Mouse (Mus musculus): ENCODE measurements at regions not wholly inside any gene's neighbourhood (a gene's known extent, or its start where the extent isn't known, plus 50 kb on each side); places are given as distances from the start of the nearest gene placed in this dataset.

DNA sequence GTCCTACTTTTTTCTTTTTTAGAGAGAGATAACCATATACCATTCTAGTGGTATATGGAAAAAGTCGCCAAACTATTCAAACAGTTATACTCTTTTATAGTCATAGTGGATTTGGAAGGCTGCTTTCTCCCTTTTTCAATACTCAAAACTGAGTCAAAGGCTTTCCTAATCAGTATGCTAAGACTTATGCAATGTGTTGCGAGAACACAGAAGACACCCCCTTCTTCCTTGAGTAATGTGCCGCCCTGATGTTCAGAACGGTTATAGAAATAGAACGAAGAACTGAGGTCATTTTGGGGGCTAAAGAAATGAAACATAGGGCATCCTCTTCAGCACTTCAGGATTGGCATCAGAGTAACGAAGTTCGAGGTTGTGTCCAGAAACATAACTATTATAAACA is 192.7 kb downstream of the Gm11146 start:
- no peaks in the 10 kb centered on the region for H3K4me1 ChIP-seq (ENCODE audit: insufficient read depth, low read depth, low read length)
- TF ChIP-seq GATA2 (IDR thresholded peaks at IDR 0.05; ENCODE audit: borderline replicate concordance, low read depth, low read length) (no peak), GATA1 (IDR thresholded peaks at IDR 0.05; ENCODE audit: borderline replicate concordance, low read length) (no peak)
- no peak for DNase-seq (ENCODE audit: low spot score)
- no peaks in the 10 kb centered on the region for H3K27me3 ChIP-seq (ENCODE audit: insufficient read depth, low read length)
- no peak overlapping the region for H3K4me3 ChIP-seq (ENCODE audit: low read depth, low read length)
- no peaks in the 10 kb centered on the region for H3K36me3 ChIP-seq (replicated peaks)
- no peak for ATAC-seq (ENCODE audit: extremely low read depth, insufficient number of reproducible peaks, low FRiP score, poor library complexity, severe bottlenecking)
- peaks cover 8% of the 10 kb centered on the region; the same call in 1 of the 2 replicates for H3K9me3 ChIP-seq (replicated peaks)

DNA sequence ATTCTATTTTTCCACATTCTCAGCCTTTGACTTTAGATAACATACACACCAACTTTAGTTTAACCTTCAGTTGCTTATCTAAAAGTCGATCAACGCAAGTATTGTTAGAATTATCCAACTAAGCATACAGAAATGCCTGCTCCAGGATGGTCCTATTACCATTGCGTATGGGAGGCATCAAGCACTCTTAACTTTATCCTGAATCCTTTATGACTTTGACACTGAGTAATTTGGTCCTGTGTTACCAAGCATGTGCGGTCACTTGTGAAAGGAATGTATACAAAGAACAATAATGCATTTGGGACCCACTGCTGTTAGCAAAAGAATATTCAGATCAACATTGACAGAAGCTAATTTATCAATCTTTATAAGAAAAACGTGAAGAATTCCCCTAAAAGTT is 194.9 kb downstream of the Gm11146 start:
- no peaks in the 10 kb centered on the region for H3K27me3 ChIP-seq (ENCODE audit: insufficient read depth, low read length)
- no peaks in the 10 kb centered on the region for H3K4me1 ChIP-seq (ENCODE audit: insufficient read depth, low read depth, low read length)
- TF ChIP-seq TAL1 (conservative IDR thresholded peaks at IDR 0.05; ENCODE audit: low read depth, low read length): no peak
- no peak for TF ChIP-seq CTCF (IDR thresholded peaks at IDR 0.05; ENCODE audit: low read depth, low read length)
- TF ChIP-seq POLR2AphosphoS5 (IDR thresholded peaks at IDR 0.05; ENCODE audit: insufficient replicate concordance, low read depth, low read length): no peak
- no peak for TF ChIP-seq GATA1 (IDR thresholded peaks at IDR 0.05; ENCODE audit: borderline replicate concordance, low read length)
- TF ChIP-seq GATA2 (IDR thresholded peaks at IDR 0.05; ENCODE audit: borderline replicate concordance, low read depth, low read length): no peak
- no peak for DNase-seq (ENCODE audit: low spot score)
- peaks cover 6% of the 10 kb centered on the region; the same call in 1 of the 2 replicates for H3K9me3 ChIP-seq (replicated peaks)
- no peak for ATAC-seq (ENCODE audit: extremely low read depth, insufficient number of reproducible peaks, low FRiP score, poor library complexity, severe bottlenecking)
- no peaks in the 10 kb centered on the region for H3K36me3 ChIP-seq (replicated peaks)
- no peak overlapping the region for H3K4me3 ChIP-seq (ENCODE audit: low read depth, low read length)

DNA sequence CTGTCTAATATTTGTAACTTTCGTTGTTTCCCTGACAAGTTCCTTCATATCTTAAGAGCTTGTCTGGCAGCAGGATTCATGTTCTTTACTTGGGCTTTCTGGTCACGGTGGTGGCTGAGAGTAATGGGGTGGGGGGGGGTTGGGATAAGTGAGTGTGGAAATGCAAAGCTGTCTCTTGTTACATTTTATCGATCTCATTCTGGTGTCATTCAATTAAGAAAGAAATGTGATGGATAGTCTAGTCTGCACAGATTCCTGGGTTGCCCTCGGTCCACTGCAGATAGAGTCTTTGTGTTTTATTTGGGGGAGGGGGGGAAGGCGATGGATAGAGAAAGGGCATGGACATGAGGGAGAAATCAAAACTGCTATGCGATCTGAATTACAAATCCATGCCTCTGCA is 196.0 kb downstream of the Gm11146 start:
- no peak for ATAC-seq (ENCODE audit: extremely low read depth, insufficient number of reproducible peaks, low FRiP score, poor library complexity, severe bottlenecking)
- no peak for TF ChIP-seq POLR2AphosphoS5 (IDR thresholded peaks at IDR 0.05; ENCODE audit: insufficient replicate concordance, low read depth, low read length)
- no peak for TF ChIP-seq GATA2 (IDR thresholded peaks at IDR 0.05; ENCODE audit: borderline replicate concordance, low read depth, low read length)
- TF ChIP-seq TAL1 (conservative IDR thresholded peaks at IDR 0.05; ENCODE audit: low read depth, low read length): no peak
- no peak for TF ChIP-seq GATA1 (IDR thresholded peaks at IDR 0.05; ENCODE audit: borderline replicate concordance, low read length)
- TF ChIP-seq CTCF (IDR thresholded peaks at IDR 0.05; ENCODE audit: low read depth, low read length): no peak
- Histone ChIP-seq H3K27me3 (ENCODE audit: insufficient read depth, low read length) (no peaks in the 10 kb centered on the region), H3K36me3 (replicated peaks) (no peaks in the 10 kb centered on the region), H3K4me1 (ENCODE audit: insufficient read depth, low read depth, low read length) (no peaks in the 10 kb centered on the region), H3K4me3 (ENCODE audit: low read depth, low read length) (no peak overlapping the region), H3K9me3 (replicated peaks) (peaks cover 6% of the 10 kb centered on the region; the same call in 1 of the 2 replicates)
- no peak for DNase-seq (ENCODE audit: low spot score)

DNA sequence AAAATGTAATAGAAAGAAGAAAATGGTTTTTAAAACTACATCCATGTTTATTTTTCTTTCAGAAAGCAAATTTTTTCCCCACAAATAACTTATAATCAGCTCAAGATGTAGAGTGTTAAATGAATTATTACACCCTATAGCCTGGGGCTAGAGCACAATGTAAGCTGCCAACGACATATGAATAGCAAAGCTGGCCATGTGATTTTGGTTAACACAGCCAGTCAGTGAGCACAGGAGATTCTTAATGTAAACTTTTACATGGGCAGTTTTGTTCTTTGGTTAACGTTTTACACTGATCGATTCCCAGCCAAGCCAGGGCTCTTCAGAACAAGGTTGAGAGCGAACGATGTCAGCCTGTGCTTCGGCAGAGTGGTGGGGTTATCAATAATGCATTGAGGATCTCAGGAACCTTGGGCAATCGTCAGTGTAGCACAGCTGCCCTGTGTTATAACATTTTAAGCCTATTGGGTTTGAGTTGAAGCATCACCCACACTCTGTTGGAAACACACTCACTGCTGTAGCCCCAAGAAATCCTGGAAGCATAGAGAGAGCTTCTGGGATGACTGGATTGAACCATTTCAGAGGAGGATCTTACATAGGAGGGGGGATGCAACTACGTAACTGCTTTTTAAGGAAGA is 196.6 kb downstream of the Gm11146 start:
- Histone ChIP-seq H3K4me1 (ENCODE audit: insufficient read depth, low read depth, low read length) (no peaks in the 10 kb centered on the region), H3K9me3 (replicated peaks) (peaks cover 8% of the 10 kb centered on the region; the same call in 1 of the 2 replicates)
- no peak for TF ChIP-seq CTCF (IDR thresholded peaks at IDR 0.05; ENCODE audit: low read depth, low read length)
- no peak for TF ChIP-seq TAL1 (conservative IDR thresholded peaks at IDR 0.05; ENCODE audit: low read depth, low read length)
- no peak for TF ChIP-seq GATA2 (IDR thresholded peaks at IDR 0.05; ENCODE audit: borderline replicate concordance, low read depth, low read length)
- TF ChIP-seq GATA1 (IDR thresholded peaks at IDR 0.05; ENCODE audit: borderline replicate concordance, low read length): no peak
- TF ChIP-seq POLR2AphosphoS5 (IDR thresholded peaks at IDR 0.05; ENCODE audit: insufficient replicate concordance, low read depth, low read length): no peak

DNA sequence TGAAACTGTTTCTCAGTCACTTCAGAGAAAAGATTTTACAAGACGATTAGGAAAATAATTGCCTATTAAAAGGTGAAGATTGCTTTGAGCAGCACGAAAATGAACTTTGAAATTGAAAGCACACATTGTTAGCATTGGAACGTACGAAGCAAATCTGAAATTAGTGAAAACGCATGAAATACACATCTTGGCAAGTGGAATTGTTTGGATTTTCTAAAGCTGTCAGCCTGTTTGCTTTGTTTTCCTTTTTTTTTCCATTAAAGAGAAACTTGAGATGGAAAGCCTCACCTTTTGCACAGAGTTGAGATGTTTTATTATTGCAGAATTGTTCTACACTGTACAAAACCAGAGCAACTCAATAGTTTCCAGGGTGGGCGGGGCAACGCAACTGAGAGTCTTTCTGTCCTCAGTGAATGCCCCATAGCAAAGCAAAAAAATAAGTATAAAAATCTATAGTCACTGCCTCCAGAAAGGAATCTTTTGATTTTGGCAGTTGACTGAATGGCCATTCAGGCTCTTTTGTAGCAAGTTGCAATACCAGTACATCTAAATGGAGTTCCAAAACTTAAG is 199.1 kb downstream of the Gm11146 start:
- Histone ChIP-seq H3K9me3 (replicated peaks) (peaks cover 6% of the 10 kb centered on the region; the same call in 1 of the 2 replicates), H3K36me3 (replicated peaks) (no peaks in the 10 kb centered on the region), H3K4me3 (ENCODE audit: low read depth, low read length) (no peak overlapping the region), H3K27me3 (ENCODE audit: insufficient read depth, low read length) (no peaks in the 10 kb centered on the region), H3K4me1 (ENCODE audit: insufficient read depth, low read depth, low read length) (no peaks in the 10 kb centered on the region)
- ATAC-seq (ENCODE audit: extremely low read depth, insufficient number of reproducible peaks, low FRiP score, poor library complexity, severe bottlenecking) (no peak), DNase-seq (ENCODE audit: low spot score) (no peak)
- TF ChIP-seq GATA1 (IDR thresholded peaks at IDR 0.05; ENCODE audit: borderline replicate concordance, low read length) (no peak), GATA2 (IDR thresholded peaks at IDR 0.05; ENCODE audit: borderline replicate concordance, low read depth, low read length) (no peak), CTCF (IDR thresholded peaks at IDR 0.05; ENCODE audit: low read depth, low read length) (no peak), POLR2AphosphoS5 (IDR thresholded peaks at IDR 0.05; ENCODE audit: insufficient replicate concordance, low read depth, low read length) (no peak), TAL1 (conservative IDR thresholded peaks at IDR 0.05; ENCODE audit: low read depth, low read length) (no peak)

More for the DNA sequence above, 196.6 kb downstream of the Gm11146 start:
- DNase-seq (ENCODE audit: low spot score) (no peak), ATAC-seq (ENCODE audit: extremely low read depth, insufficient number of reproducible peaks, low FRiP score, poor library complexity, severe bottlenecking) (no peak)
- H3K4me3 ChIP-seq (ENCODE audit: low read depth, low read length): no peak overlapping the region
- no peaks in the 10 kb centered on the region for H3K27me3 ChIP-seq (ENCODE audit: insufficient read depth, low read length)
- no peaks in the 10 kb centered on the region for H3K36me3 ChIP-seq (replicated peaks)

DNA sequence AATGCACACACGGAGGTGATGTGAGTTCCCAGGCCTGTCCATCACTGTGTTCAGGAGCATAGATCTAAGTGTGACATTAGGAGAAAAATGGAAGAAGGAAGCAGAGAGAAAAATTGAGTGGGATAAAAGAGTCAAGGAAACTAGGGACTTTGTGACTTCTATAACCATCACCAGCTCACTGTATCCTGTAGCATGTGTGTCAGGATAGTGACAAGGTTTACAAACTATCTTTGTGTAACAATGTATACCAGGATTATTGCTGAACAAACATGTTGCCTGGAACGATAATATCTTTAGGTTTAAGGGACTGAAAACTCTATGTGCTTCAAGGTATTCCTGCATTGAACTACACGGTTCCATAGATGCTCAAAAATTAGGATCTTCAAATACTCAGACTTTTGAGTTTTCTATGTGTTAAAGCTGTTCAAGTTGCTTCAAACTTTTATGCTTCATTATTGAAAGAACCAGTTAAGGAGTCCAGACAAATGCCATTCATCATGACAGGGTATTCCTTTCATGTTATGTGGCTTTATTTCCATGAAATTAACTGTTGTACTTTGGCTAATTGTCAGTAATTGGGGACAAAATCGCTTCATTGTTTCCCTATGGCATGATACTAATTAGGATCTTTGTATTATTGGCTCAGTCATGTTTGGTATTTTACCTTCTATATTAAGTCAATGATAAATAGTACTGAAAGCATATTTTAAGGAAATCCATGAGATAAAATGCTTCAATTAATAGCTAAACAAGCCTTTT is 200.5 kb downstream of the Gm11146 start:
- H3K36me3 ChIP-seq (replicated peaks): no peaks in the 10 kb centered on the region
- no peak for TF ChIP-seq TAL1 (conservative IDR thresholded peaks at IDR 0.05; ENCODE audit: low read depth, low read length)
- no peak for TF ChIP-seq CTCF (IDR thresholded peaks at IDR 0.05; ENCODE audit: low read depth, low read length)
- TF ChIP-seq GATA1 (IDR thresholded peaks at IDR 0.05; ENCODE audit: borderline replicate concordance, low read length): no peak
- TF ChIP-seq POLR2AphosphoS5 (IDR thresholded peaks at IDR 0.05; ENCODE audit: insufficient replicate concordance, low read depth, low read length): no peak
- no peak for TF ChIP-seq GATA2 (IDR thresholded peaks at IDR 0.05; ENCODE audit: borderline replicate concordance, low read depth, low read length)
- DNase-seq (ENCODE audit: low spot score) (no peak), ATAC-seq (ENCODE audit: extremely low read depth, insufficient number of reproducible peaks, low FRiP score, poor library complexity, severe bottlenecking) (no peak)
- peaks cover 6% of the 10 kb centered on the region; the same call in 1 of the 2 replicates for H3K9me3 ChIP-seq (replicated peaks)
- H3K27me3 ChIP-seq (ENCODE audit: insufficient read depth, low read length): no peaks in the 10 kb centered on the region
- H3K4me3 ChIP-seq (ENCODE audit: low read depth, low read length): no peak overlapping the region
- no peaks in the 10 kb centered on the region for H3K4me1 ChIP-seq (ENCODE audit: insufficient read depth, low read depth, low read length)

Measured in G1E (cell line).